Mouse (Mus musculus): ENCODE results near the gene Lrguk. TPM values are rescaled to one million over a fixed set of nuclear protein-coding genes. Genes with fewer than 3 reads are reported as not detected.

Gene Lrguk
- total RNA-seq (2014; rRNA removed), result 0.99 and 2.1 TPM in 2 replicates
- polyA plus RNA-seq (2015; fragmentation: Nextera tagmentation; extraction: Ambion mirVana), result 1.2 and 1.4 TPM in 2 replicates

DNA sequence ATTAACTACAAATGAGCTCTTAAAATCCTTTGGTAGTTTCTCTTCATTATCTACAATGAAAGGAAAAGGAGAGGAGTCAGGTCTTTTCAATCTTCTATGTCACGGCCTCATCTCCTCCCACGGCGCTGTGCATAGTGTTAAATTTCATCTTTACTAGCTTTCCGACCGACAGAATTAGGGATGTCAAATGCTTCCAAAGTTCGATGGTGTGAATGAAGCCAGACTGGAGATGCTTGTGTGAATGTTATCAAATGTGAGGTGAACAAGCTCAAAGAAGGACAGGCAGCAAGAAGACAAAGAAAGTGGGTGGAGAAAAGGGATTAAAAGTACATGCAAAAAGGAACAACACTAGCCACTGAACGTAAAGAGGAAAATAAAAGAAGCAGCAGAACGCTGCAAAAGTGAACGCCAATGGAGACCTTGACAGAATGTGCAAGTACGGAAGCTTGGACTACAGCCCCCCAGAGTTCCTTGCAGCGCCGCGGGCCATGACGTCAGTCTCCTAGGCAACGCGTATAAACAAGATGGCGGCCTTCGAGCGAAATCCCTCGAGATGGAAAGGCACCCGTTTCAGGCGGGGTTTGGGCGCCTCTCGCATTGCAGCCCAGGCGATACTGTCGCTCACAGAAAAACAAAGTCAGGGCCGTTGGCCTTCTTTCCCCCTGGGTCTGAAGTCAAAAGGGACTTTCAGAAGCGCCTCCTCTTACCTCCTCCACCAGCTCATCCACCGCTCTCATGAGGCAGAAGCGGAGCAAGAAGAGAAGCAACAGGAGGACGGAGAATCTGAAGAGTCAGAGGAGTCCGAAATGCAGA lies at the start of gene Lrguk:
TSS of gene Lrguk (plus strand) at position 516 of the 813 bp plus-strand sequence.
- Histone ChIP-seq H3K27ac (peak within 1 kb of the TSS; percentile 63), H3K9ac (replicated peaks; ENCODE audit: low read length) (peak within 1 kb of the TSS; percentile 47), H3K36me3 (ENCODE audit: insufficient read depth, low read length) (no peaks in the 10 kb centered on the region), H3K4me2 (ENCODE audit: low read depth, low read length) (peak within 1 kb of the TSS; percentile 74), H3K9me3 (ENCODE audit: low read length) (no peaks in the 10 kb centered on the region), H3K27me3 (ENCODE audit: insufficient read depth, low read length) (no peaks in the 10 kb centered on the region), H3K4me3 (ENCODE audit: low read length) (peak within 1 kb of the TSS; percentile 56), H3K4me1 (ENCODE audit: insufficient read depth, low read length) (no peaks in the 10 kb centered on the region)
- DNase-seq (ENCODE audit: low spot score) (peak; percentile 96), ATAC-seq (peak; percentile 96)
- TF ChIP-seq CTCF (IDR thresholded peaks at IDR 0.05; ENCODE audit: low read depth), result no peak
- 4% methylated on average over 31 of the region's 32 CpGs for WGBS

- 76% methylated on average over 9 of the region's 9 CpGs for WGBS
- Histone ChIP-seq H3K4me1 (ENCODE audit: insufficient read depth, low read length) (no peaks in the 10 kb centered on the region), H3K4me2 (ENCODE audit: low read depth, low read length) (no peak overlapping the region), H3K27ac (no peak overlapping the region), H3K4me3 (ENCODE audit: low read length) (no peak overlapping the region), H3K9me3 (ENCODE audit: low read length) (no peaks in the 10 kb centered on the region), H3K36me3 (ENCODE audit: insufficient read depth, low read length) (no peaks in the 10 kb centered on the region), H3K9ac (replicated peaks; ENCODE audit: low read length) (no peak overlapping the region), H3K27me3 (ENCODE audit: insufficient read depth, low read length) (no peaks in the 10 kb centered on the region)
- TF ChIP-seq CTCF (IDR thresholded peaks at IDR 0.05; ENCODE audit: low read depth), result no peak
- DNase-seq (ENCODE audit: low spot score), result no peak
- no peak for ATAC-seq
Observed at GRCm38 (mm10) chr6:33982709-33983108, 46.5 kb upstream of the Lrguk start.

GRCm38 (mm10) chr6:33987132-33987531 lies 42.1 kb upstream of the Lrguk start:
- ATAC-seq (no peak), DNase-seq (ENCODE audit: low spot score) (no peak)
- H3K4me1 ChIP-seq (ENCODE audit: insufficient read depth, low read length), result no peaks in the 10 kb centered on the region
- 66% methylated on average over 5 of the region's 5 CpGs for WGBS
- H3K9ac ChIP-seq (replicated peaks; ENCODE audit: low read length), result no peak overlapping the region
- no peak overlapping the region for H3K4me3 ChIP-seq (ENCODE audit: low read length)
- TF ChIP-seq CTCF (IDR thresholded peaks at IDR 0.05; ENCODE audit: low read depth), result no peak
- no peak overlapping the region for H3K4me2 ChIP-seq (ENCODE audit: low read depth, low read length)
- H3K9me3 ChIP-seq (ENCODE audit: low read length), result no peaks in the 10 kb centered on the region
- H3K36me3 ChIP-seq (ENCODE audit: insufficient read depth, low read length), result no peaks in the 10 kb centered on the region
- H3K27me3 ChIP-seq (ENCODE audit: insufficient read depth, low read length), result no peaks in the 10 kb centered on the region
- no peak overlapping the region for H3K27ac ChIP-seq

DNA sequence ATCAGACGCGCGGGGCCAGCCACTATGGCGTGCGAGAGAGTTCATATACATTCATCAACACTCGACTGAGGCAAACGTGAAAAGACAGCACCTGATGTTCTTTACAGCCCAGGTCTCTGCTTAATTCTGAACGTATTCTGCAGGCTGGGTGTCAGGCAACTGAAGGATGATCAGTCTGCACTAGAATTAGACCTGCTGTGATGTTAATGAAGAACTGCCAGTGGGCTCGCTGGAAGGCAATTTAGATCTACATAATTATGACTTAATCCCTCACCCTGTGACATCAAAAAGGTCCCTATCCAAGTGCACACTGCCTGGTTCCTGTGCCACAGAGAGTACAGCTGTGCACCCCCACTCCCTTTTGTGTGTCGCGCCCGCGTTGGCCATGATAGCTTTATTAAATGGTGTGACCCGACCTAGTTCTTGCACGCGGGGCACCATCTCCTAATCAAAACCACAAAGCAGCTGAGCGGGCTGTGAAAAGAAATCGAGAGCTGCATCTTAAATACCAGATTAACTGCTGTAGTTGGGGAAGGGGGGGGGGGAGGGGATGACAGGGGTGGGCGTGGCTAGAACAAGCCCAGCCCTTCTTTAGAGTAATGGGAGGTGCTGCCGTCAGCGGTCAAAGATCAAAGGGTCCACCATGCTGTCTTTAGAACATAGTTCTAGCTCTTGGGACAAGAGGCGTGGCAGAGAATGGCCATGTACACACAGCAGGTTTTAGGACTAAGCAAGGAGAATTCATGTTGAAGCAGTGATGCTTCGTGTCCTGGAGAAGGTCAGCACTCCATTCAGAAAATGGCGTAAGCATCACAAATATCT lies 36.8 kb upstream of the Lrguk start:
- WGBS, result 28% methylated on average over 24 of the region's 24 CpGs
- Histone ChIP-seq H3K4me1 (ENCODE audit: insufficient read depth, low read length) (no peaks in the 10 kb centered on the region), H3K4me3 (ENCODE audit: low read length) (peak overlapping the region; percentile 0; the same call in 1 of the 2 replicates), H3K27me3 (ENCODE audit: insufficient read depth, low read length) (no peaks in the 10 kb centered on the region), H3K36me3 (ENCODE audit: insufficient read depth, low read length) (no peaks in the 10 kb centered on the region), H3K27ac (0 out of 2 replicates have a peak overlapping the region, but pooled peaks have one; percentile 1), H3K9me3 (ENCODE audit: low read length) (no peaks in the 10 kb centered on the region), H3K4me2 (ENCODE audit: low read depth, low read length) (peak overlapping the region; percentile 40), H3K9ac (replicated peaks; ENCODE audit: low read length) (no peak overlapping the region)
- no peak for TF ChIP-seq CTCF (IDR thresholded peaks at IDR 0.05; ENCODE audit: low read depth)
- peak; percentile 59 for DNase-seq (ENCODE audit: low spot score)
- peak; percentile 85 for ATAC-seq

- no peak for ATAC-seq
- Histone ChIP-seq H3K27ac (no peak overlapping the region), H3K9me3 (ENCODE audit: low read length) (no peaks in the 10 kb centered on the region), H3K4me3 (ENCODE audit: low read length) (no peak overlapping the region), H3K36me3 (ENCODE audit: insufficient read depth, low read length) (no peaks in the 10 kb centered on the region), H3K4me2 (ENCODE audit: low read depth, low read length) (no peak overlapping the region), H3K9ac (replicated peaks; ENCODE audit: low read length) (no peak overlapping the region), H3K27me3 (ENCODE audit: insufficient read depth, low read length) (no peaks in the 10 kb centered on the region), H3K4me1 (ENCODE audit: insufficient read depth, low read length) (no peaks in the 10 kb centered on the region)
- no peak for TF ChIP-seq CTCF (IDR thresholded peaks at IDR 0.05; ENCODE audit: low read depth)
- no peak for DNase-seq (ENCODE audit: low spot score)
- 58% methylated on average over 6 of the region's 6 CpGs for WGBS
Observed at GRCm38 (mm10) chr6:33993842-33994241, 35.4 kb upstream of the Lrguk start.

DNA sequence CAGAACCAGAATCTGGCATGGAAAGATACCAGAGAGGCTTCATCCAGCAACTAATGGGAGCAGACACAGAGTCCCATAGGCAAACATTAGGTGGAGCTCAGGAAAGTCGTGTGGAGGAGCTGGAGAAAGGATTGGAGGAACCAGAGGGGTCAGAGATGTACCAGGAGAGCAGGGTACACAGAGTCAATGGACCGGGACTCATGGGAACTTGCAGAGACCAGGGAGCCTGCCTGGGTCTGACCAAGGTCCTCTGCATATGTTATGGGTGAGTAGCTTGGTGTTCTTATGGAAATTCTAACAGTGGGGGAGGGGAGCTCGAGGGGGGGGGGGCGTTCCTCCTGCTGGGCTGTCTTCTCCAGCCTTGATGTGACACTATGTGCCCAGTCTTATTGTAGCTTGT lies 30.7 kb upstream of the Lrguk start:
- Histone ChIP-seq H3K9me3 (ENCODE audit: low read length) (no peaks in the 10 kb centered on the region), H3K27ac (no peak overlapping the region), H3K27me3 (ENCODE audit: insufficient read depth, low read length) (no peaks in the 10 kb centered on the region), H3K4me2 (ENCODE audit: low read depth, low read length) (no peak overlapping the region), H3K4me1 (ENCODE audit: insufficient read depth, low read length) (no peaks in the 10 kb centered on the region), H3K4me3 (ENCODE audit: low read length) (no peak overlapping the region), H3K9ac (replicated peaks; ENCODE audit: low read length) (no peak overlapping the region), H3K36me3 (ENCODE audit: insufficient read depth, low read length) (no peaks in the 10 kb centered on the region)
- WGBS, result 42% methylated on average over 4 of the region's 4 CpGs
- ATAC-seq, result no peak
- DNase-seq (ENCODE audit: low spot score), result no peak
- TF ChIP-seq CTCF (IDR thresholded peaks at IDR 0.05; ENCODE audit: low read depth), result no peak
